Mouse (Mus musculus): ENCODE data around the gene Wnt10a. TPM values are rescaled to one million over a fixed set of nuclear protein-coding genes. Genes with fewer than 3 reads are reported as not detected.
A peak's percentile ranks its signal among the peaks of the same experiment; 100 is the strongest.
"Not testable (repeated sequence)": the region's sequence is repeated elsewhere in the genome, so short reads cannot be mapped to it uniquely, and the experiment has no call there.

Gene Wnt10a
- polyA plus RNA-seq, 1 experiment from 2014 or later: 0.69 TPM

GRCm38 (mm10) chr1:74816612-74817199 is 25.4 kb downstream of the Wnt10a start:
- peak overlapping the region; percentile 53 for H3K4me2 ChIP-seq (ENCODE audit: low read length)
- H3K27me3 ChIP-seq (replicated peaks; ENCODE audit: control insufficient read depth, insufficient read depth, low read length): no peaks in the 10 kb centered on the region
- no peaks in the 10 kb centered on the region; the same call in 1 of the 2 replicates for H3K4me1 ChIP-seq (ENCODE audit: control insufficient read depth, insufficient read depth, low read length)
- no peaks in the 10 kb centered on the region for H3K9me3 ChIP-seq (replicated peaks; ENCODE audit: control insufficient read depth, low read length)
- ATAC-seq (peak; percentile 89), DNase-seq (ENCODE audit: low spot score) (peak; percentile 95)
- peak overlapping the region; percentile 86 for H3K27ac ChIP-seq (ENCODE audit: low read depth, low read length)
- H3K36me3 ChIP-seq (ENCODE audit: control insufficient read depth, insufficient read depth, low read length): no peaks in the 10 kb centered on the region
- WGBS: 5% methylated on average over 38 of the region's 38 CpGs
- peak overlapping the region; percentile 91 for H3K9ac ChIP-seq (ENCODE audit: low read length)
- peak overlapping the region; percentile 66 for H3K4me3 ChIP-seq (ENCODE audit: low read depth, low read length)

- Histone ChIP-seq H3K36me3 (ENCODE audit: control insufficient read depth, insufficient read depth, low read length) (no peaks in the 10 kb centered on the region), H3K27ac (ENCODE audit: low read depth, low read length) (peak overlapping the region; percentile 86), H3K4me2 (ENCODE audit: low read length) (peak overlapping the region; percentile 53), H3K9ac (ENCODE audit: low read length) (peak overlapping the region; percentile 91), H3K27me3 (replicated peaks; ENCODE audit: control insufficient read depth, insufficient read depth, low read length) (no peaks in the 10 kb centered on the region), H3K4me1 (ENCODE audit: control insufficient read depth, insufficient read depth, low read length) (no peaks in the 10 kb centered on the region; the same call in 1 of the 2 replicates), H3K4me3 (ENCODE audit: low read depth, low read length) (peak overlapping the region; percentile 66), H3K9me3 (replicated peaks; ENCODE audit: control insufficient read depth, low read length) (no peaks in the 10 kb centered on the region)
- peak; percentile 43 for ATAC-seq
- 15% methylated on average over 14 of the region's 14 CpGs for WGBS
- peak; percentile 45 for DNase-seq (ENCODE audit: low spot score)
Observed at GRCm38 (mm10) chr1:74817219-74817618, 25.9 kb downstream of the Wnt10a start.

- WGBS: 98% methylated on average over 1 of the region's 1 CpGs
- H3K4me1 ChIP-seq (ENCODE audit: control insufficient read depth, insufficient read depth, low read length): no peaks in the 10 kb centered on the region; the same call in 1 of the 2 replicates
- no peaks in the 10 kb centered on the region for H3K36me3 ChIP-seq (ENCODE audit: control insufficient read depth, insufficient read depth, low read length)
- no peaks in the 10 kb centered on the region for H3K9me3 ChIP-seq (replicated peaks; ENCODE audit: control insufficient read depth, low read length)
- H3K9ac ChIP-seq (ENCODE audit: low read length): no peak overlapping the region
- H3K27ac ChIP-seq (ENCODE audit: low read depth, low read length): no peak overlapping the region
- no peak for ATAC-seq
- no peaks in the 10 kb centered on the region for H3K27me3 ChIP-seq (replicated peaks; ENCODE audit: control insufficient read depth, insufficient read depth, low read length)
- no peak overlapping the region for H3K4me2 ChIP-seq (ENCODE audit: low read length)
- DNase-seq (ENCODE audit: low spot score): no peak
- no peak overlapping the region for H3K4me3 ChIP-seq (ENCODE audit: low read depth, low read length)
Observed at GRCm38 (mm10) chr1:74818509-74818908, 27.2 kb downstream of the Wnt10a start.

- H3K4me1 ChIP-seq (ENCODE audit: control insufficient read depth, insufficient read depth, low read length); H3K27me3 ChIP-seq (replicated peaks; ENCODE audit: control insufficient read depth, insufficient read depth, low read length); H3K9ac ChIP-seq (ENCODE audit: low read length); H3K36me3 ChIP-seq (ENCODE audit: control insufficient read depth, insufficient read depth, low read length); H3K4me2 ChIP-seq (ENCODE audit: low read length); H3K4me3 ChIP-seq (ENCODE audit: low read depth, low read length); ATAC-seq; DNase-seq (ENCODE audit: low spot score); H3K9me3 ChIP-seq (replicated peaks; ENCODE audit: control insufficient read depth, low read length); H3K27ac ChIP-seq (ENCODE audit: low read depth, low read length): not testable (repeated sequence)
- 98% methylated on average over 4 of the region's 4 CpGs for WGBS
Observed at GRCm38 (mm10) chr1:74823598-74823997, 32.3 kb downstream of the Wnt10a start.

- Histone ChIP-seq H3K4me1 (ENCODE audit: control insufficient read depth, insufficient read depth, low read length) (no peaks in the 10 kb centered on the region; the same call in 1 of the 2 replicates), H3K4me3 (ENCODE audit: low read depth, low read length) (no peak overlapping the region), H3K27me3 (replicated peaks; ENCODE audit: control insufficient read depth, insufficient read depth, low read length) (no peaks in the 10 kb centered on the region), H3K9ac (ENCODE audit: low read length) (no peak overlapping the region), H3K4me2 (ENCODE audit: low read length) (0 out of 2 replicates have a peak overlapping the region, but pooled peaks have one; percentile 12), H3K9me3 (replicated peaks; ENCODE audit: control insufficient read depth, low read length) (no peaks in the 10 kb centered on the region), H3K27ac (ENCODE audit: low read depth, low read length) (peak overlapping the region; percentile 27; the same call in 1 of the 2 replicates), H3K36me3 (ENCODE audit: control insufficient read depth, insufficient read depth, low read length) (no peaks in the 10 kb centered on the region)
- DNase-seq (ENCODE audit: low spot score): peak; percentile 52
- WGBS: 4% methylated on average over 14 of the region's 14 CpGs
- peak; percentile 26; the same call in 1 of the 2 replicates for ATAC-seq
Observed at GRCm38 (mm10) chr1:74824518-74825302, 33.4 kb downstream of the Wnt10a start.

GRCm38 (mm10) chr1:74830061-74830460 is 38.7 kb downstream of the Wnt10a start:
- no peak overlapping the region for H3K9ac ChIP-seq (ENCODE audit: low read length)
- H3K27ac ChIP-seq (ENCODE audit: low read depth, low read length): no peak overlapping the region
- no peaks in the 10 kb centered on the region for H3K27me3 ChIP-seq (replicated peaks; ENCODE audit: control insufficient read depth, insufficient read depth, low read length)
- no peak overlapping the region for H3K4me3 ChIP-seq (ENCODE audit: low read depth, low read length)
- no peaks in the 10 kb centered on the region for H3K36me3 ChIP-seq (ENCODE audit: control insufficient read depth, insufficient read depth, low read length)
- ATAC-seq: no peak
- no peak for DNase-seq (ENCODE audit: low spot score)
- H3K4me2 ChIP-seq (ENCODE audit: low read length): no peak overlapping the region
- no peaks in the 10 kb centered on the region for H3K9me3 ChIP-seq (replicated peaks; ENCODE audit: control insufficient read depth, low read length)
- WGBS: 87% methylated on average over 9 of the region's 9 CpGs
- no peaks in the 10 kb centered on the region; the same call in 1 of the 2 replicates for H3K4me1 ChIP-seq (ENCODE audit: control insufficient read depth, insufficient read depth, low read length)

- no peak overlapping the region for H3K9ac ChIP-seq (ENCODE audit: low read length)
- no peaks in the 10 kb centered on the region for H3K36me3 ChIP-seq (ENCODE audit: control insufficient read depth, insufficient read depth, low read length)
- no peak for DNase-seq (ENCODE audit: low spot score)
- H3K4me2 ChIP-seq (ENCODE audit: low read length): no peak overlapping the region
- 87% methylated on average over 3 of the region's 3 CpGs for WGBS
- H3K4me1 ChIP-seq (ENCODE audit: control insufficient read depth, insufficient read depth, low read length): no peaks in the 10 kb centered on the region
- no peaks in the 10 kb centered on the region for H3K9me3 ChIP-seq (replicated peaks; ENCODE audit: control insufficient read depth, low read length)
- no peak overlapping the region for H3K4me3 ChIP-seq (ENCODE audit: low read depth, low read length)
- H3K27ac ChIP-seq (ENCODE audit: low read depth, low read length): no peak overlapping the region
- H3K27me3 ChIP-seq (replicated peaks; ENCODE audit: control insufficient read depth, insufficient read depth, low read length): no peaks in the 10 kb centered on the region
- ATAC-seq: no peak
Observed at GRCm38 (mm10) chr1:74833255-74833654, 41.9 kb downstream of the Wnt10a start.

- Histone ChIP-seq H3K27ac (ENCODE audit: low read depth, low read length) (no peak overlapping the region), H3K36me3 (ENCODE audit: control insufficient read depth, insufficient read depth, low read length) (no peaks in the 10 kb centered on the region), H3K9ac (ENCODE audit: low read length) (no peak overlapping the region), H3K4me2 (ENCODE audit: low read length) (no peak overlapping the region), H3K4me1 (ENCODE audit: control insufficient read depth, insufficient read depth, low read length) (no peaks in the 10 kb centered on the region), H3K4me3 (ENCODE audit: low read depth, low read length) (no peak overlapping the region), H3K27me3 (replicated peaks; ENCODE audit: control insufficient read depth, insufficient read depth, low read length) (no peaks in the 10 kb centered on the region), H3K9me3 (replicated peaks; ENCODE audit: control insufficient read depth, low read length) (no peaks in the 10 kb centered on the region)
- 87% methylated on average over 5 of the region's 5 CpGs for WGBS
- no peak for ATAC-seq
- no peak for DNase-seq (ENCODE audit: low spot score)
Observed at GRCm38 (mm10) chr1:74843090-74843489, 51.8 kb downstream of the Wnt10a start.

GRCm38 (mm10) chr1:74846341-74846740 is 55.0 kb downstream of the Wnt10a start:
- Histone ChIP-seq H3K36me3 (ENCODE audit: control insufficient read depth, insufficient read depth, low read length) (no peaks in the 10 kb centered on the region), H3K4me2 (ENCODE audit: low read length) (no peak overlapping the region), H3K9me3 (replicated peaks; ENCODE audit: control insufficient read depth, low read length) (no peaks in the 10 kb centered on the region), H3K27me3 (replicated peaks; ENCODE audit: control insufficient read depth, insufficient read depth, low read length) (no peaks in the 10 kb centered on the region; the same call in 1 of the 2 replicates), H3K27ac (ENCODE audit: low read depth, low read length) (no peak overlapping the region), H3K9ac (ENCODE audit: low read length) (no peak overlapping the region), H3K4me1 (ENCODE audit: control insufficient read depth, insufficient read depth, low read length) (peaks cover 8% of the 10 kb centered on the region; the same call in 1 of the 2 replicates), H3K4me3 (ENCODE audit: low read depth, low read length) (no peak overlapping the region)
- 42% methylated on average over 9 of the region's 9 CpGs for WGBS
- no peak for DNase-seq (ENCODE audit: low spot score)
- no peak for ATAC-seq
